Mouse (Mus musculus) cerebellum, postnatal 4 days (tissue): ENCODE measurements around the gene Gla.
"Not testable (repeated sequence)": the region's sequence is repeated elsewhere in the genome, so short reads cannot be mapped to it uniquely, and the experiment has no call there.

Experiments
- DNase-seq, 2 experiments: peaks; one replicate each; pipeline ENCODE4 v3.0.0; 2022; ENCODE audit warnings: low spot score in 2 of 2, mixed read lengths in 1 of 2

Gene Gla

GRCm38 (mm10) chrX:134588997-134589396 is 11.9 kb downstream of the Gla start:
- DNase-seq, result no peak

- DNase-seq, result no peak
Measured at GRCm38 (mm10) chrX:134588261-134588660, 12.7 kb downstream of the Gla start.

DNA sequence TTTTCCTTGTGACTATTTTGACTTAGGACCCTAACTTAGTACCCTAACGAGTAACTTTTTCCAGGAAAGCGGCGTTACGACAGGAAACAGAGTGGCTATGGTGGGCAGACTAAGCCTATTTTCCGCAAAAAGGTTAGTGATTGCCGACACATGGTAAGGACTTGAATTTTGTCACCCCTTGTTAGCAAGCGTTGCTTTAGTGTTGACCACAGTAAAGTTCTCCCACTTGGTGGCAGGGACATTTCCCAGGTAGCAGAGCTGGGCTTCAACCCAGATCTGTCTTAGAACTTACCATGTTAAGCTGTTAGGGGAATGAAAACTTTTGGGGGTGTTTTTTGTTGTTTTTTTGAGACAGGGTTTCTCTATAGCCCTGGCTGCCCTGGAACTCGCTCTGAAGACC is 14.5 kb downstream of the Gla start:
- no peak for DNase-seq

DNA sequence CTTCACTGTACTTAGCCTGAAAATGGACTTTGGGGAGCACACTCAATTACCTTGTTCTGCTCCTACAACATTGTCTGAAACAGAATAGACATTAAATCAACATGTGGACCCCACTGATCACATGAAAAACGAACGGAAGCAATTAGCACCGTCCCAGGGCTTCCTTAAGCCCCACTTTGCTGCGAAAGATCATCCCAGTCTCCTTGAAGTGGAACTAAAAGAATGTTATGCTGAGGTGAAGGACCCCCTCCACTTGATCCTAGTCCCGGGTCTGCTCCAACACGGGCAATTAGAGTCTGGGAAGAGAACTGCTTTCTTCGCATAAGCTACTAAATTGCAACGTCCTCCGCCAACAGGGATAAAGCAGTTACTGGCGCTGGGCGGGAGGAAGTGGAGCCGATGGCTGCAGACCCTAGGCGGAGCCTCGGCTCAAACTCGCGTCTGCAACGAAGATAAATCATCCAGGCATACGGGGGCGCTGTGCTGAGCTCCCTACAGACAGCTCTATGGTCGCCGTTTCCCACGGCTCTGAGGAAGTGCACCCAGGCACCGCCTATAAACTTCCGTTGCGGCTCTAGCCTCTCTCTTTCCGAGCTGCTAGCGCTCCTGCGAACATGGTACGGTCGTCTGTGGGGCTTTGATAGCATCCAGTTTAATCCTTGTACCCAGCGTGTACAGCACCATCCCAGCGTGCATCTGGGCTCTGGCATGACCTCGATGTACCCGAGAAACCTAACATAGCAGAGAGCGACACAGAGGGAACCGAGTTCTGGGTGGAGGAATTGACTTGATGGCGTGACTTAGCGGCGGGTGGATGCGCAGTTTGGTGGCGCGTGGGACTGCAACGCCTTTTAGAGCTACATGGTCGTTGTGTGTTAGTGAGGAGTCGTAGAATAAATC is 15.6 kb downstream of the Gla start, which contains the start of gene Rpl36a:
Rpl36a (plus strand) TSS at position 552 of the 900 bp plus-strand sequence.
- DNase-seq, result peak; percentile 74 to 91

DNA sequence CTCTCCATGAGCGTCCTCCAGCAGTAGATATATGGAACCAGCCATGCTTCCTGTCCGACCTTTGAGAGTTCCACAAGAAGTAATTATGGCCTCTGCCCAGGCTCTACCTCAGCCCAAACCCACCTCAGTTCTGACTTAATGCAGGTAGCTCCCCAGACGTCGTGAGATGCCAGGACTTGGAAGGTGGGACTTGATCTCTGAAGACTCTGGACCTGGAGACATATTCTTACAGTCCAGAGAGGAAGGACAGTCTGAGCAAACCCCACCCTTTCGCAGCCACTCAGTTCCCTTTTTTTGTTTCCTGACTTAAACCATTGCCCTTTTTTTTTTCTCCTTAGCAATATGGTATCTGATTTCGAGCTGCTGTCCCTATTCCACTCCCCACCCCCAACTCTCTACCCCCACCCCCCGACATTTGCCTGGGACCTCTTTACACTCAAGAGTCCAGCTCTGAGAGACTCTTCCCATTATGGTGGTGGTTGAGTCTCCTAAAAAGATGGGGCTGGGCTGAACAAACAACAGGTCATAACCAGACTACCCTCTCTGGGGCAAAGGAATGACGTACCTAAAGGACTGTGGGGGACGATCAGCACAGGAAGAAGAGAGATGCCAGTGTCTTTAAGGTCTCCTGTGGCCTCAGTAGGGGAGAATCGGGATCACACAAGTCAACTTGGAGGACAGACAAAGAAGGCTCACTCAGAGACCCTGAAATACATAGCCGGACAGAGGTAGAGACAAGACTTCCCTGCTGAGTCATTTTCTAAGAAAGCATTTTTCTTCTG is 17.8 kb downstream of the Gla start, which contains the start of gene Btk:
Btk (minus strand) TSS at position 683 of the 782 bp plus-strand sequence.
- DNase-seq, result no peak

- DNase-seq, result no peak
Measured at GRCm38 (mm10) chrX:134582270-134582669, 18.7 kb downstream of the Gla start.

- no peak for DNase-seq
Measured at GRCm38 (mm10) chrX:134580528-134581305, 20.2 kb downstream of the Gla start.

DNA sequence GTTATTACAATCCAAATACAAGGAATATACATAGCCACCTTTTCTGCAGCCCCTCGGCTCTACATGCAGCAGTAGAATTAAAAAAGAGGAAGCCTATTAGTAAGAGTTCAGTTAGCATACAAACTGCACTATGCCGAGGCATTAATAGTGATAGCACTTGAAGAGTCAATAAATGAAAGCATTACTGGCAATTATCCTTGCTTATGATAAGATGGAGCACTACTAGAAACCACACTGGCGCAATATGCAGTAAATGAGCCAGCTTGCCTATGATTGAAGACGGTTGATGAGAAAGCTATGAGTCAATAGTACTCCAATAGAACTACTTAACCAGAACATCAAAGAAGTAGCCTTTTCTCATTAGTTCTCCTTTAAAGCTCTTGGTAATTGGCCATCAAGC is 23.0 kb downstream of the Gla start:
- no peak for DNase-seq

- no peak for DNase-seq
Measured at GRCm38 (mm10) chrX:134566536-134567222, 34.2 kb downstream of the Gla start.

DNA sequence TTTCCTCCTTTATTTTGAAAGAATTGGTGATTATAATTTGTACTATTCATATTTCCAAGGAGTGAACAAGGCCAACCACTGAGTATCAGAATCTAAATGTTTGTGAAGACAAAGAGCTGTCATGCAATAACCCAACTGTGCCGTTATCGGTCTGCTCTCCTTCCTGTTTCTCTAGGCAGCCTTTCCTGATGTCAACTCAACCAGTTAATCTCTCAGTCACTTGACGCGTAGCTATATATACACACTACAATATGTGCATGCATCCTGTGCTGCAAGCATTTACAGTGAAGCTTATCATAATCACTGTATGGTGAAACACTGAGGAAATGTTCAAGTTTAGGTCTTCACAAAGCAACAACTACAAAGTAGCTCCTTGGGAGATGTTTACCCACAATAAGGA is 36.6 kb downstream of the Gla start:
- no peak for DNase-seq

- no peak for DNase-seq
Measured at GRCm38 (mm10) chrX:134554425-134554824, 46.5 kb downstream of the Gla start.

DNA sequence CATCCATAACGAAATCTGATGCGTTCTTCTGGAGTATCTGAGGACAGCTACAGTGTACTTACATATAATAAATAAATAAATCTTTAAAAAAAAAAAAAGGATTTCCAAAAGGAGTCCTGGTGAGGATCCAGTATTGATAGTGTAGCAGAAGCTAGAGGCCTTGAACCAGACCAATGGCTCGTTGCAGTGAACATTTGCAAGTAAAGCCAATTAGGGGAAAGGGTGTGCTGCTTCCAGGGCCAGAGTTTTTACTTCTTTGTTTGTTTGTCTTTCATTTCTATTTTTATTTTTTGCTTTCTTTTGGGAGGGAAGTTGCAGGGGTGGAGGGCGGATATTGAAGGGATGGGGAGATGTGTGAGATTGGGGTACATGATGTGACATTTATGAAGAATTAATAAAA is 47.6 kb downstream of the Gla start:
- no peak for DNase-seq

- DNase-seq, result peak in 1 of 2 experiments; percentile 17
Measured at GRCm38 (mm10) chrX:134550903-134551302, 50.0 kb downstream of the Gla start.

- no peak for DNase-seq
Measured at GRCm38 (mm10) chrX:134547330-134547729, 53.6 kb downstream of the Gla start.

GRCm38 (mm10) chrX:134541955-134542308 is 59.0 kb downstream of the Gla start:
- no peak for DNase-seq

GRCm38 (mm10) chrX:134541145-134541954 is 59.6 kb downstream of the Gla start, which contains the start of gene Timm8a1:
Gene Timm8a1, minus strand, starts transcription at chrX:134541865.
- DNase-seq, result peak; percentile 18 to 44

DNA sequence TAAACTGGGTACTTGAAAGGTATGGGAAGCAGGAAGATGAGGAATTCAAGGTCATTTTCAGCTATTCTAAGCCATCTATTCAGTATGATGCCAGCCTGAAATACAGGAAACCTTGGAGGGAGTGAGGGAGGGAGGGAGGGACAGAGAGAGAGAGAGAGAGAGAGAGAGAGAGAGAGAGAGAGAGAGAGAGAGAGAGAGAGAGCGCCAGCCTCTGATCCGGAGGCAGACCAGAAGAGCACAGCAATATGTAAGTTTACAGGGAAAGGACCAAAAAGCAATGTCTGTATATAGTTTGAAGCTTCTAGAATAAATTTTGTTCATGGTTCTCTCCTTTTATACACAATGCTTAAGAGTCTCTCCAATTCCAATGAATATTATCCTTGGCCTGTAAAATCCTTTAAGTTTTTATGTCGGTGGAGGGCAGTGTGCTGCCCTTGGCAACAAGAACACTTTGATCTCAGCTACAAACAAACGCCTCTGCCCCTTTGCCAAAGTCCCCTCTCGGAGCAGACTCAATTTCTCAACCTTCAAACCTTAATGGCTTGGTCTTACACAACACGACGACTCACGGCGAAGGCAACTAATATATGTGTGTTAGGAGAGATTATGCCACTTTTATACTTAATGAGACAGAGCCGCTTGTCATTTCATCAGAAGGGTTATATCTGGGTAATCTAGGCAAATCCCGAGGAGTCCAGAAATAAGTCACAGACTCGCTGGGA is 60.4 kb downstream of the Gla start:
- DNase-seq, result no peak

DNA sequence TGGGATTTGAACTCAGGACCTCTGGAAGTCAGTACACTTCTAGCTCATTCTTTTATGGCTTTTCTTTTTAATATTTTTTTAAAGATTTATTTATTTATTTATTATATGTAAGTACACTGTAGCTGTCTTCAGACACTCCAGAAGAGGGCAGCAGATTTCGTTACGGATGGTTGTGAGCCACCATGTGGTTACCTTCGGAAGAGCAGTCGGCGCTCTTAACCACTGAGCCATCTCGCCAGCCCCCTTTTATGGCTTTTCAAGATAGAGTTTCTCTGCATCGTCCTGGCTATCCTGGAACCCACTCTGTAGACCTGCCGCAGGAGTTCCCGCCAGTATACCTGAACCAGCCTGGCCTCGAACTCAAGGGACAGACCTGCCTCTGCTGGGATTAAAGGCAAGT is 61.1 kb downstream of the Gla start:
- not testable (repeated sequence) for DNase-seq
